Mouse (Mus musculus) embryonic facial prominence, embryonic 11.5 days (tissue): ENCODE results near the gene Ifnb1. TPM values are rescaled to one million over a fixed set of nuclear protein-coding genes. Genes with fewer than 3 reads are reported as not detected.
"Not testable (repeated sequence)": the region's sequence is repeated elsewhere in the genome, so short reads cannot be mapped to it uniquely, and the experiment has no call there.

Experiments
- ATAC-seq: fragments of 200-750 bp; cut with Nextera tagmentation; replicated peaks from 2 replicates; pipeline ENCODE4 v1.8.0; 2017; ENCODE audit warnings: low read depth; ENCODE audit not compliant: insufficient number of reproducible peaks, low FRiP score, low TSS enrichment
- DNase-seq: peaks from one replicate; pipeline ENCODE4 v3.0.0-alpha.2; 2015; ENCODE audit warnings: low spot score
- H3K27ac ChIP-seq: fragments of 300-500 bp; sonication (generic); replicated peaks from 2 replicates; pipeline ENCODE4 v1.5.1; 2014; ENCODE audit warnings: mild to moderate bottlenecking, low read depth, low read length, control low read depth
- H3K27me3 ChIP-seq: fragments of 300-500 bp; sonication (generic); 2 replicates; pipeline ENCODE4 v1.6.1; 2014; ENCODE audit warnings: mild to moderate bottlenecking, low read length, moderate library complexity, mixed read lengths; ENCODE audit not compliant: control insufficient read depth, insufficient read depth
- H3K36me3 ChIP-seq: fragments of 300-500 bp; sonication (generic); replicated peaks from 2 replicates; pipeline ENCODE4 v1.6.1; 2014; ENCODE audit warnings: low read depth, mild to moderate bottlenecking, low read length, moderate library complexity, mixed read lengths; ENCODE audit not compliant: control insufficient read depth, insufficient read depth
- H3K4me1 ChIP-seq: fragments of 300-500 bp; sonication (generic); 2 replicates; pipeline ENCODE4 v1.6.1; 2014; ENCODE audit warnings: low read length, mixed read lengths; ENCODE audit not compliant: control insufficient read depth, insufficient read depth
- H3K4me2 ChIP-seq: fragments of 300-500 bp; sonication (generic); 2 replicates; pipeline ENCODE4 v1.6.1; 2014; ENCODE audit warnings: low read depth, mild to moderate bottlenecking, control low read depth, low read length, moderate library complexity
- H3K4me3 ChIP-seq: fragments of 300-500 bp; sonication (generic); 2 replicates; pipeline ENCODE4 v1.5.1; 2014; ENCODE audit warnings: low read depth, low read length, control low read depth
- H3K9ac ChIP-seq: fragments of 300-500 bp; sonication (generic); replicated peaks from 2 replicates; pipeline ENCODE4 v1.6.1; 2014; ENCODE audit warnings: mild to moderate bottlenecking, control low read depth, low read length
- H3K9me3 ChIP-seq: fragments of 300-500 bp; sonication (generic); replicated peaks from 2 replicates; pipeline ENCODE4 v1.6.1; 2016; ENCODE audit warnings: mild to moderate bottlenecking, low read length, inconsistent platforms, mixed read lengths; ENCODE audit not compliant: control insufficient read depth
- WGBS: fragments of 180-500 bp; shearing (Covaris S2); extraction: QIAGEN DNeasy Blood & Tissue Kit; methylation state at CpG from one replicate; pipeline ENCODE4 v1.1.7; 2014; 5-methylcytosine and 5-hydroxymethylcytosine counted together
- polyA plus RNA-seq: library from polyadenylated mRNA; unstranded; fragments of >200 nt; fragmentation: Nextera tagmentation; extraction: Ambion mirVana; gene quantifications from 2 replicates; pipeline ENCODE4 v1.2.1, GENCODE M21; 2014

The Ifnb1 gene
- polyA plus RNA-seq: not detected in 2 replicates

GRCm38 (mm10) chr4:88522674-88523073 is at the start of gene Ifnb1:
TSS of gene Ifnb1 (minus strand) at chr4:88522774.
- no peaks in the 10 kb centered on the region for H3K4me1 ChIP-seq
- no peak for DNase-seq
- H3K9me3 ChIP-seq: no peaks in the 10 kb centered on the region
- no peak within 1 kb of the TSS for H3K4me2 ChIP-seq
- H3K27ac ChIP-seq: no peak within 1 kb of the TSS
- H3K36me3 ChIP-seq: no peaks in the 10 kb centered on the region
- WGBS: 93% methylated on average over 4 of the region's 4 CpGs
- no peak for ATAC-seq
- no peak within 1 kb of the TSS for H3K4me3 ChIP-seq
- H3K9ac ChIP-seq: no peak within 1 kb of the TSS
- no peaks in the 10 kb centered on the region for H3K27me3 ChIP-seq

GRCm38 (mm10) chr4:88571698-88572097 is 49.1 kb upstream of the Ifnb1 start, which contains the start of gene Ifna14:
TSS of gene Ifna14 (minus strand) at chr4:88571798.
- H3K27ac ChIP-seq: no peak within 1 kb of the TSS
- ATAC-seq (no peak), DNase-seq (no peak)
- no peaks in the 10 kb centered on the region for H3K4me1 ChIP-seq
- H3K4me3 ChIP-seq: no peak within 1 kb of the TSS
- H3K36me3 ChIP-seq: no peaks in the 10 kb centered on the region
- H3K27me3 ChIP-seq: no peaks in the 10 kb centered on the region
- H3K4me2 ChIP-seq: no peak within 1 kb of the TSS
- 95% methylated on average over 1 of the region's 1 CpGs for WGBS
- no peaks in the 10 kb centered on the region for H3K9me3 ChIP-seq
- H3K9ac ChIP-seq: no peak within 1 kb of the TSS

DNA sequence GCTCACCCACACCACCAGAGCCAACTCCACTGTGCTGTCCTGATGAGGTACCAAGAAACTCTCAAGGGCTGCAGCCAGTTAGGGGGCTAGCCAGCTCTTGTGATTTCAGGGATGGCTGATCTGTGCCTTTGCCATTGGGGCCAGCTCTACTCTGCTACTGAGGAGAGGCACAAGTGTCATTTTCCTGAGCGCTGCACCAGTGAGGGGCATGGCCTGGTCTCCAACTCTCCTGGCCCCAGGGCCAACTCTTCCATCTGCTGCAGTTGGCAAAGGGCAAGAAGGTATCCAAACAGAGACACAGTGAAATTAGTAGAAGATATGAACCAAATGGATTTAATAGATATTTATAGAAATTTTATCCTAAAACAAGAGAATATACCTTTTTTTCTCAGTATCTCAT is 39.2 kb upstream of the Ifnb1 start:
- WGBS: 95% methylated on average over 1 of the region's 1 CpGs
- H3K9me3 ChIP-seq: no peaks in the 10 kb centered on the region
- H3K4me1 ChIP-seq: no peaks in the 10 kb centered on the region
- no peak overlapping the region for H3K27ac ChIP-seq
- no peak for DNase-seq
- H3K36me3 ChIP-seq: no peaks in the 10 kb centered on the region
- H3K27me3 ChIP-seq: no peaks in the 10 kb centered on the region
- ATAC-seq: no peak
- no peak overlapping the region for H3K4me2 ChIP-seq
- no peak overlapping the region for H3K9ac ChIP-seq
- H3K4me3 ChIP-seq: no peak overlapping the region

GRCm38 (mm10) chr4:88558145-88558544 is 35.6 kb upstream of the Ifnb1 start, which contains the start of gene Ifna15:
TSS of gene Ifna15 (minus strand) at chr4:88558245.
- not testable (repeated sequence) for H3K9me3 ChIP-seq, DNase-seq, H3K9ac ChIP-seq, H3K27me3 ChIP-seq, H3K4me2 ChIP-seq, ATAC-seq, H3K4me1 ChIP-seq, H3K27ac ChIP-seq, H3K4me3 ChIP-seq, H3K36me3 ChIP-seq

GRCm38 (mm10) chr4:88550161-88550945 is 27.8 kb upstream of the Ifnb1 start:
- Histone ChIP-seq H3K27ac (no peak overlapping the region), H3K4me3 (0 out of 2 replicates have a peak overlapping the region, but pooled peaks have one; percentile 18), H3K4me2 (peak overlapping the region; percentile 30), H3K27me3 (no peaks in the 10 kb centered on the region), H3K9me3 (no peaks in the 10 kb centered on the region), H3K4me1 (no peaks in the 10 kb centered on the region), H3K36me3 (no peaks in the 10 kb centered on the region), H3K9ac (no peak overlapping the region)
- WGBS: 27% methylated on average over 22 of the region's 22 CpGs
- peak; percentile 85 for DNase-seq
- no peak for ATAC-seq

- Histone ChIP-seq H3K4me3 (no peak overlapping the region), H3K27ac (no peak overlapping the region), H3K4me2 (no peak overlapping the region), H3K4me1 (no peaks in the 10 kb centered on the region), H3K27me3 (no peaks in the 10 kb centered on the region), H3K9ac (no peak overlapping the region), H3K36me3 (no peaks in the 10 kb centered on the region), H3K9me3 (no peaks in the 10 kb centered on the region)
- DNase-seq (no peak), ATAC-seq (no peak)
- WGBS: 79% methylated on average over 1 of the region's 1 CpGs
These were observed 25.4 kb upstream of the Ifnb1 start for GRCm38 (mm10) chr4:88547986-88548385.

DNA sequence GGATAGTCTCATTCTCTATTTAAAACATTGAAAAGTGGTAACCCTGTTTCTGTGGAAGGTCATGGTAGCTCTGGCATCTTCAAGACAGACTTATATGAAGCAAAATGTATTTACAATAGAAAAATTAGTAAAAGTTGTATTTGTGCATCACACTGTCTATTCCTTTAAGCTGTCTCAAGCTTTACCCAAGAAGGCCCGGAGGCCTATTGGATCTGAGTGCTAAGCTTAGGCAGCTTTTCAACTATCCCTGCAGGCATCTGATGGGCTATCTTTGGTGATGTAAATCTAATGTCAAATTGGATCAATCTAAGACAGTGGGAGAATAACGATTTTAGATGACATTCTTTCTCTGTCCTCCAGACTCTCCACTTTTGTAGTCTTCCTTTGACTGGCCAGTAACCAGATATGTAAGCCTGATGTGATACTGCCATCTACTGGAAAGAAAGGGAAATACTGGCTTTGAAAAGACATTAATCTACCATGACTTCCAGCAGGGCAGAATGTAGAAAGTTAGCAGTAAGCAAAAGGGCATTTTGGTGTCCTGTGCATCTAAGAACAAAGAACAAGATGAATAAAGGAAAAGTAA is 21.2 kb upstream of the Ifnb1 start:
- Histone ChIP-seq H3K27ac (no peak overlapping the region), H3K27me3 (no peaks in the 10 kb centered on the region), H3K4me2 (no peak overlapping the region), H3K4me1 (no peaks in the 10 kb centered on the region), H3K9ac (no peak overlapping the region), H3K9me3 (no peaks in the 10 kb centered on the region), H3K4me3 (no peak overlapping the region), H3K36me3 (no peaks in the 10 kb centered on the region)
- 53% methylated on average over 2 of the region's 2 CpGs for WGBS
- peak; percentile 87 for DNase-seq
- ATAC-seq: peak; percentile 52; the same call in 1 of the 2 replicates

DNA sequence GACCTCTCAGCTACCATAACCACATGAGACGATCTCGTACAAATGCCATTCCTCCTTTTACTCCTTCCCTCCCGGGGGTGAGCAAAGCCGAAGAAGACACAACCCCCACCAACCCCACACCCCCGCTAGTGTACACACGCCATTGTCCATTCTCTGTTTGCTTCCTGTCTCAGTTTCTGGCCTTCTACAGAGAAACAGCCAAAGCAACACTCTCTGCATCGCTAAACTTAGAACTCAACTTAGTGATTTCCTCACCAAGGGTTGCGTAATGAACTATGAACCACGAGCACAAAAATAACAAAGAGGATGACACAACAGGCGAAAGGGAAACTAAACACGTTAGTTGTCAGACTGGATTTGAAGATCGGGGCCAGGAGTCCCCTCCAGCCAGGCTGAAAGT is 14.8 kb upstream of the Ifnb1 start:
- H3K4me2 ChIP-seq: no peak overlapping the region
- H3K27ac ChIP-seq: no peak overlapping the region
- no peaks in the 10 kb centered on the region for H3K27me3 ChIP-seq
- no peaks in the 10 kb centered on the region for H3K4me1 ChIP-seq
- ATAC-seq (no peak), DNase-seq (no peak)
- H3K9me3 ChIP-seq: no peaks in the 10 kb centered on the region
- WGBS: 82% methylated on average over 12 of the region's 12 CpGs
- no peaks in the 10 kb centered on the region for H3K36me3 ChIP-seq
- H3K9ac ChIP-seq: no peak overlapping the region
- H3K4me3 ChIP-seq: no peak overlapping the region
